Mouse (Mus musculus): ENCODE measurements around the gene Phf3.

DNA sequence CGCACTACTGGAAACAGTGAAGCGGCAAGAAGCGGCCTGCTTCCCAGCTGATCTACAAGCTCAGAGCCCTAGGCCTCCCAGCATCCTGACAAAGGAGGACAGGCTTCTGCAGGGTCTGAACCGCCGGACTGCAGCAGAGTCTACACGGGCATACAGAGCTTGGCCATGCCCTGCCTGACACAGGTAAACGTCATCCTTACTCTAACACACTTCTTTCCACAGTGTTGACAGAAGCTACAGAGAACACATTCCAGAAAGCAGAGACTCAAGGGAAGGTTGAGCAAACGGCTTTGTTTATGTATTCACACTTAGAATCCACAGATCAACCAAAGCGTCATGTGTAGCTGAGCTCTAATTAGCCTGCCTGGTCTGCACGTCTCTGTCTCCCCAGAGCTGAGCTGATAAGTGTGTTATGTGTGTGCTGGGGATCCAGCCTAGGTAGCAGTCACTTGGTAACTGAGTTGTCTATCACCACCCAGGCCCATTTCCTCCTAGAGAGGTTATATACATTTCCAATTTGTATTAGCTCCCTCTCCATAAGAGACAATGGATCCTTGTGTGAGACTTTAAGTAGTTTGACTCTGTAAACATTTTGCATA is 65.5 kb downstream of the Phf3 start:
- no peak for TF ChIP-seq CTCF (conservative IDR thresholded peaks at IDR 0.05; ENCODE audit: low read length)
- no peak for TF ChIP-seq POU5F1 (IDR thresholded peaks at IDR 0.05; ENCODE audit: borderline replicate concordance, low read length)
- TF ChIP-seq NANOG (IDR thresholded peaks at IDR 0.05; ENCODE audit: borderline replicate concordance, low read length), result no peak
